Mouse (Mus musculus): ENCODE measurements around the gene Nit2.

DNA sequence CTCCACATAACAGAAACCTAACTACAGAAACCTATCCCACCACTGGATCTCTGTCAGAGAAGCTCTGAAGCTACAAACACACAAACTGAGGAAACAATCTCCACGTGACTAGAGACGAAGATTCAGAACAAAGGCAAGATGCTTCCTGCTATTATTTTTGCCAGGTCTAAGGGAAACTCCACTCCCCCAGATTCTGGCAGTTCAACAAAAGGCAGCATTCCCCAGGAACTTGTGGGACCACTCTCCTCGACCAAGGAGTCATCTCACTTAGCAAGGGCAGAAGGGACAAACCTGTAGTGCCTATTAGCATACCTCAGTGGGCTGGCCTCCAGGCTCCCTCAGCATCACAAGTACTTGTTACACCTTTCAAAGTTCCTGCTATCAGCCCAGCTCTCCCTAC is 30.1 kb upstream of the Nit2 start:
- no peak for TF ChIP-seq GATA1 (IDR thresholded peaks at IDR 0.05; ENCODE audit: low read length)
- no peak for TF ChIP-seq TAL1 (IDR thresholded peaks at IDR 0.05; ENCODE audit: low read length)

Measured in erythroblast, embryonic 14.5 days (primary cell).